Mouse (Mus musculus) kidney, postnatal 0 days (tissue): ENCODE results near the gene Foxo3. TPM values are rescaled to one million over a fixed set of nuclear protein-coding genes. Genes with fewer than 3 reads are reported as not detected.

Experiments
- ATAC-seq: fragments of 200-750 bp; cut with Nextera tagmentation; replicated peaks from 2 replicates; pipeline ENCODE4 v1.8.0; 2017; ENCODE audit warnings: low read depth, moderate number of reproducible peaks, moderate TSS enrichment, moderate library complexity; ENCODE audit not compliant: low FRiP score
- DNase-seq: peaks from one replicate; pipeline ENCODE4 v3.0.0-alpha.2; 2016; ENCODE audit warnings: low spot score
- H3K27ac ChIP-seq: fragments of 300-500 bp; sonication (generic); 2 replicates; pipeline ENCODE4 v1.5.1; 2014; ENCODE audit warnings: mild to moderate bottlenecking
- H3K27me3 ChIP-seq: fragments of 300-500 bp; sonication (generic); 2 replicates; pipeline ENCODE4 v1.6.1; 2014; ENCODE audit warnings: low read length, mixed read lengths; ENCODE audit not compliant: insufficient read depth
- H3K36me3 ChIP-seq: fragments of 300-500 bp; sonication (generic); 2 replicates; pipeline ENCODE4 v1.6.1; 2014; ENCODE audit warnings: low read length, mixed read lengths; ENCODE audit not compliant: insufficient read depth
- H3K4me1 ChIP-seq: fragments of 300-500 bp; sonication (generic); replicated peaks from 2 replicates; pipeline ENCODE4 v1.6.1; 2014; ENCODE audit warnings: antibody characterized with exemption, low read length, mixed read lengths; ENCODE audit not compliant: insufficient read depth
- H3K4me2 ChIP-seq: fragments of 300-500 bp; sonication (generic); 2 replicates; pipeline ENCODE4 v1.6.1; 2014; ENCODE audit warnings: mild to moderate bottlenecking, low read length, moderate library complexity, mixed read lengths
- H3K4me3 ChIP-seq: fragments of 300-500 bp; sonication (generic); replicated peaks from 2 replicates; pipeline ENCODE4 v1.5.1; 2014; ENCODE audit warnings: low read depth, low read length
- H3K9ac ChIP-seq: fragments of 300-500 bp; sonication (generic); 2 replicates; pipeline ENCODE4 v1.6.1; 2014; ENCODE audit warnings: low read depth, low read length
- H3K9me3 ChIP-seq: fragments of 300-500 bp; sonication (generic); replicated peaks from 2 replicates; pipeline ENCODE4 v1.6.1; 2016; ENCODE audit warnings: low read length, inconsistent platforms, mixed read lengths
- CTCF ChIP-seq: IDR thresholded peaks from 2 replicates; pipeline ENCODE4 v1.5.1; 2016; ENCODE audit warnings: antibody characterized with exemption, low read depth, mild to moderate bottlenecking, moderate library complexity
- WGBS: fragments of 180-500 bp; shearing (Covaris S2); extraction: QIAGEN DNeasy Blood & Tissue Kit; methylation state at CpG from one replicate; pipeline ENCODE4 v1.1.7; 2014; 5-methylcytosine and 5-hydroxymethylcytosine counted together
- polyA plus RNA-seq: library from polyadenylated mRNA; unstranded; fragments of >200 nt; fragmentation: Nextera tagmentation; extraction: Ambion mirVana; gene quantifications from 2 replicates; pipeline ENCODE4 v1.2.1, GENCODE M21; 2015

Gene Foxo3
- polyA plus RNA-seq, 1 experiment from 2014 or later, result 9.7 TPM

DNA sequence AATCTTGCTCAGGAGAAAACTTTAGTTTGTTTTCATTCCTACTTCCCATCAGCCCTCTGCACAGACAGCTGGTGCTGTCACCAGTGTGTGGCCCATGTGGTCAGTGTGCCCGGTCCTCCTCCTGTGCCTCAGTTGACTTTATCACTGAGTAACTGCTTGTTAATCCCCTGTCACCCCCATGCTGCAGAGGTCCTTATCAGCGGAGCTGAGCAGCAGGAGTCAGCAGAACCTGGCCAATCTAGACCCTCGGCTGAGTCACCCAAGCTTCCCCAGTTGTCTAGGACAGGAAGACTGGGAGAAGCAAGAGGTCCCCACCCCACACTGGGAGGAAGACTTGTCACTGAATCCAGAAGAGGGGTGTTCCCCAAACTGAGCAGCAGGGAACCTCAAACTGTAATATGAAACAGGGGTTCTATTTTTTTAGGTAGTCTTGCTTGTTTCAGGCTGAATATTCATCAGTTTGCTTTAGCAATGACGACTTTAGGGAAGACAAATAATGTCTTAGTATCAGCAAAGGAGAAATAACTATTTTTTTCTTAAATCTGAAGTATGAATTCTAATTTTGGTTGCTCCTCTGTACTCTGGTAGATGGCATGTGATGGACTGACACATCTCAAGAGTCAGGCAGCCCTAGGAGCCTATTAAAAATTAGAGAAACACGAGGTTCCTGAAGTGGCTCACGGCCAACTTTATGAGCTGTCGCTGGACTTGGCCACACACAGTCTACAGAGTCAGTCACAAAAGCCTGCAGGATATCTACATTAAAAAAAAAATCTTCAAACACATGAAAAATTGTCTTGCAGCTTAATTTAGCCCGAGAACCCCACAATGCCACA is 31.9 kb downstream of the Foxo3 start:
- Histone ChIP-seq H3K4me2 (no peak overlapping the region), H3K4me3 (no peak overlapping the region), H3K27ac (no peak overlapping the region), H3K9me3 (no peaks in the 10 kb centered on the region), H3K4me1 (peaks cover 21% of the 10 kb centered on the region), H3K27me3 (no peaks in the 10 kb centered on the region), H3K36me3 (no peaks in the 10 kb centered on the region), H3K9ac (no peak overlapping the region)
- ATAC-seq (no peak), DNase-seq (no peak)
- WGBS, result 59% methylated on average over 8 of the region's 8 CpGs
- no peak for TF ChIP-seq CTCF

GRCm38 (mm10) chr10:42243925-42244324 is 32.6 kb downstream of the Foxo3 start:
- ATAC-seq, result no peak
- Histone ChIP-seq H3K27ac (no peak overlapping the region), H3K4me1 (peaks cover 16% of the 10 kb centered on the region), H3K9me3 (no peaks in the 10 kb centered on the region), H3K4me2 (no peak overlapping the region), H3K36me3 (no peaks in the 10 kb centered on the region), H3K4me3 (no peak overlapping the region), H3K27me3 (no peaks in the 10 kb centered on the region), H3K9ac (no peak overlapping the region)
- no peak for TF ChIP-seq CTCF
- 91% methylated on average over 7 of the region's 7 CpGs for WGBS
- no peak for DNase-seq

GRCm38 (mm10) chr10:42242484-42242883 is 34.1 kb downstream of the Foxo3 start:
- no peak overlapping the region for H3K27ac ChIP-seq
- no peak overlapping the region for H3K4me3 ChIP-seq
- no peak overlapping the region for H3K4me2 ChIP-seq
- H3K36me3 ChIP-seq, result no peaks in the 10 kb centered on the region
- H3K9ac ChIP-seq, result no peak overlapping the region
- no peak for TF ChIP-seq CTCF
- WGBS, result 90% methylated on average over 6 of the region's 6 CpGs
- ATAC-seq, result no peak
- H3K9me3 ChIP-seq, result no peaks in the 10 kb centered on the region
- no peaks in the 10 kb centered on the region for H3K27me3 ChIP-seq
- H3K4me1 ChIP-seq, result peaks cover 7% of the 10 kb centered on the region
- no peak for DNase-seq

- H3K27me3 ChIP-seq, result no peaks in the 10 kb centered on the region
- no peak overlapping the region for H3K4me3 ChIP-seq
- DNase-seq, result no peak
- H3K9ac ChIP-seq, result no peak overlapping the region
- H3K4me2 ChIP-seq, result no peak overlapping the region
- WGBS, result 84% methylated on average over 4 of the region's 4 CpGs
- H3K27ac ChIP-seq, result no peak overlapping the region
- H3K36me3 ChIP-seq, result no peaks in the 10 kb centered on the region
- H3K9me3 ChIP-seq, result no peaks in the 10 kb centered on the region
- no peak for TF ChIP-seq CTCF
- H3K4me1 ChIP-seq, result peaks cover 4% of the 10 kb centered on the region
- ATAC-seq, result no peak
Measured at GRCm38 (mm10) chr10:42241775-42242174, 34.8 kb downstream of the Foxo3 start.

DNA sequence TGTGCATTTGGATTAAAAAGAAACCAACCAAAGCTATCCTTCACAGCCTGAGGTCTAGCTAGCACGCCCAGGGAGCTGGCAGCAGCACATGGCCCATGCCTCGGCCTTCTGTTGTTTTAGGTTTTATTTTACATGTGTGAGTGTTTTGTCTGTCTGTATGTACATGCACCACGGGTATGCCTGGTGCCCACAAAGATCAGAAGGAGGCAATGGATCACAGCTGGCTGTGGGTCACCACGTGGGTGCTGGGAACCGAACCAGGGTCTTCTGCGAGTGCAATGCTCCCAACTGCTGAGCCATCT is 36.8 kb downstream of the Foxo3 start:
- H3K4me1 ChIP-seq, result peaks cover 4% of the 10 kb centered on the region; the same call in 1 of the 2 replicates
- H3K9ac ChIP-seq, result no peak overlapping the region
- H3K36me3 ChIP-seq, result no peaks in the 10 kb centered on the region
- TF ChIP-seq CTCF, result no peak
- 91% methylated on average over 6 of the region's 6 CpGs for whole genome bisulfite sequencing
- no peaks in the 10 kb centered on the region for H3K9me3 ChIP-seq
- no peak overlapping the region for H3K27ac ChIP-seq
- ATAC-seq (no peak), DNase-seq (no peak)
- H3K27me3 ChIP-seq, result no peaks in the 10 kb centered on the region
- H3K4me3 ChIP-seq, result no peak overlapping the region
- H3K4me2 ChIP-seq, result no peak overlapping the region

DNA sequence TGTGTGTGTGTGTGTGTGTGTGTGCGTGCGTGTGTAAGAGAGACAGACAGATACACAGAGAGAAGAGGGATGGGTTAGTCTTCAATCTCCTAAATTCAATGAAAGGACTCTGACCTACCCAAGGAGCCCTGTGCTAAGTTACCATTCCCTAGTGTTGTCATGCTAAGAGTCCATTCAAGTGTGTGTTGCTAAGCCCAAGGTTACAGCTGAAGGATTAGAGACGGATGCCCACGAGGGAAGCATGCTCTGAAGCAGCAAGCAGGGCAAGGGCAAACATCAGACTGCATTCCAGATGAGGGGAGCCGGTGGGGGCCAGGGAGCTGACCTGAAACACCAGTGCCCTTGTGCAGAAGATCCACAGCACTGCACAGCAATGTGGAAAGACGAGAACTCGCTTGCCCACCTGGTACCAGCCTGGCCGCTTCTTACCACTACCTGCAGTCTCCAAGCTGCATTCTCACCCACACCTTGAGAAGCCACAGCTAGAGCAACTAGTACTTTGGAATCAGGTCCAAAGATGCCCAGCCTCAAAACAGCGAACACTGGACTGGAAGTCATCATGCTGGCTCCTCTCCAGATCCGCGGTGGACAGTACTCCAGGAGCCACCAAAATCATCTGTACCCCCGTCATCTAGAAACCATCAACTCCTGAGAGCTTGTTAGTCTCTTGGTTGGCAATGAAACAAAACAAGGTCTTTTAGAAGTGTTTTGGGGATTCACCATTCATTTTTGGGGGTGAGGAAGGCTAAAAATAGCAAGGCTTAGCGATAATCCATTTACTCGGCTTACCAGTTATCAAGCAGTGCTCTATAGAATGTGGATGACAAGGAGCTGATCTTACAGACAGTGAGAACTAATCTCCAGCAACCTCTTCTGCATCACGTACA is 37.4 kb downstream of the Foxo3 start:
- Histone ChIP-seq H3K27ac (peak overlapping the region; percentile 28; the same call in 1 of the 2 replicates), H3K27me3 (no peaks in the 10 kb centered on the region), H3K9ac (no peak overlapping the region), H3K4me3 (no peak overlapping the region), H3K36me3 (0 out of 2 replicates have a peak, but pooled peaks cover under 1% of the 10 kb centered on the region), H3K9me3 (no peaks in the 10 kb centered on the region), H3K4me2 (no peak overlapping the region), H3K4me1 (peaks cover 4% of the 10 kb centered on the region; the same call in 1 of the 2 replicates)
- ATAC-seq (peak; percentile 78), DNase-seq (no peak)
- 74% methylated on average over 15 of the region's 15 CpGs for WGBS
- TF ChIP-seq CTCF, result no peak
